Mouse (Mus musculus) erythroblast, embryonic 14.5 days (primary cell): ENCODE measurements around the gene Gm45711. TPM values are rescaled to one million over a fixed set of nuclear protein-coding genes. Genes with fewer than 3 reads are reported as not detected.

Source experiments
- H3K27me3 ChIP-seq: 2 replicates; pipeline ENCODE4 v1.6.1; 2012; ENCODE audit warnings: inconsistent platforms; ENCODE audit not compliant: control insufficient read depth
- H3K36me3 ChIP-seq: 2 replicates; pipeline ENCODE4 v1.6.1; 2012; ENCODE audit warnings: mild to moderate bottlenecking, inconsistent platforms; ENCODE audit not compliant: control insufficient read depth
- H3K4me1 ChIP-seq: 2 replicates; pipeline ENCODE4 v1.6.1; 2012; ENCODE audit warnings: inconsistent platforms; ENCODE audit not compliant: control insufficient read depth
- H3K4me3 ChIP-seq: replicated peaks from 2 replicates; pipeline ENCODE3; 2012; ENCODE audit warnings: moderate library complexity, mild to moderate bottlenecking, inconsistent platforms
- H3K9me3 ChIP-seq: 2 replicates; pipeline ENCODE4 v1.6.1; 2012; ENCODE audit warnings: low read length, inconsistent platforms, mixed read lengths; ENCODE audit not compliant: control insufficient read depth
- GATA1 ChIP-seq: IDR thresholded peaks from 2 replicates; pipeline ENCODE4 v1.6.1; 2012; ENCODE audit warnings: low read length, inconsistent platforms, mixed read lengths
- TAL1 ChIP-seq: IDR thresholded peaks from 3 replicates; pipeline ENCODE4 v1.6.1; 2012; ENCODE audit warnings: low read length, inconsistent platforms, mixed read lengths
- polyA plus RNA-seq: library from polyadenylated mRNA; stranded (reverse); fragments of >175 nt; gene quantifications from 2 replicates; pipeline ENCODE4 v1.2.3, GENCODE M21; 2012

Gene Gm45711
- polyA plus RNA-seq, 1 experiment, result not detected

DNA sequence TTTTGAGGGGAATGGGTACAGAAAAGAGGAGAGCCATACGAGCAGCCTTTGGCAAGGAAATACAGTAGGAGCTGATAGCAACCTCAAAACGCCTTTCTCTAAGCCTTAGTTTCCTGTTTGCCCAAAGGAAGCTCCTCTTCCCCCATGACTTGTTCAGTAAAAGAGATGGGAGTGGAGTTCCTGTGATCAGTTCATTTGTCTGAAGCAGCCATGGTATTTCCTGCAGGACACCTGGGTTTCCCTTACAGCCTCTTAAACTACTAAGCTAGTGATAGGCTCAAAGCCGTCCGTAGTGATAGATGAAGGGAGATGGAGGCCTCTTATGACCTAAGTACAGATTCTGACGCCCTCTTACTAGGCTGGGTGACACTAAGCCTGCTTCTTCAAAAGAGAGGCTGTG, 32.5 kb upstream of the Gm45711 start:
- no peak for TF ChIP-seq GATA1
- no peak for TF ChIP-seq TAL1
- H3K36me3 ChIP-seq, result no peaks in the 10 kb centered on the region
- H3K27me3 ChIP-seq, result peaks cover 28% of the 10 kb centered on the region
- H3K4me3 ChIP-seq, result no peak overlapping the region
- no peaks in the 10 kb centered on the region for H3K9me3 ChIP-seq
- peaks cover 15% of the 10 kb centered on the region for H3K4me1 ChIP-seq

DNA sequence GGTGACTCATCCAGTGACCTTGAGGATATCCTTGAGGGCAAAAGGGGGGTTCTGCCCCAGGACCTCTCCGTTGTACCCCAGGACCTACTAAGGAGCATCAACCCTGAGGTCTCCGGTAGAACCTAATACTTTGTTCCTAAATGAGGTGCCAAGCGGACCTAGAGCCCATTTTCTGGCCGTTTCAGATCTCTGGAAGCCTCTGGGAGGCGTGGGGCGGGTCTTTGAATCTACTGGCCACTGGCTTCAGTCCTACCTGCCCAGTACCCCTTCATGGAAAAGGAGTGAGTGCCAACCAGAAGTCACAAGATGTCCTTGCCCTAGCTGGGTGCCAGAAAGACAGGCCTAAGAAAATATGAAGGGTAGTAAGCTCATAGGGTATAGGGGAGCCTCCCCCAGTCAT, 31.8 kb upstream of the Gm45711 start:
- H3K4me1 ChIP-seq, result peaks cover 15% of the 10 kb centered on the region
- no peaks in the 10 kb centered on the region for H3K36me3 ChIP-seq
- no peaks in the 10 kb centered on the region for H3K9me3 ChIP-seq
- no peak overlapping the region for H3K4me3 ChIP-seq
- peaks cover 28% of the 10 kb centered on the region for H3K27me3 ChIP-seq
- TF ChIP-seq GATA1, result no peak
- TF ChIP-seq TAL1, result no peak

DNA sequence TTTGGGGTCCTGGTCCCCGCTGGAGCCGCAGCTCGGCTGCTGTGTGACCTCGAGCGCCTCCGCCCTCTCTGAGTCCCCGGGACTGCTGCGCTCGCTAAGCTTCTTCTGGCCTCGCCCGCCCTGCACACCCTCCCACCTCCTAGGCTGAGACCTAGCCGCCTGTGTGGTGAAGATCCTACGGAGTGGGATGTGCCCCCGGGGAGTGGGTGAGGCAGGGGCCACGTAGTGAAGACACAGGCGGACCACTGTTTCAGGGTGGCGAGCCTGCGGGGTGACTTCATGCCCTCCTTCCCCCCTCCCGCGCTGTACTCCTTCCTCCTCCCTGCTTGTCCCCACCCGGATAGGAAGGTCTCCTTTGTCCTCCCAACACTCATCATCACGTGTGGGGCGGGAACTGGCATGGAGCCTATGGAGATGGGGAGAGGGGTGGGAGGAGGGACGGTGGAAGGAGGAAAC, 31.3 kb upstream of the Gm45711 start:
- Histone ChIP-seq H3K27me3 (peaks cover 28% of the 10 kb centered on the region), H3K4me1 (peaks cover 15% of the 10 kb centered on the region), H3K4me3 (peak overlapping the region; percentile 57), H3K9me3 (no peaks in the 10 kb centered on the region), H3K36me3 (no peaks in the 10 kb centered on the region)
- TF ChIP-seq TAL1 (no peak), GATA1 (no peak)

DNA sequence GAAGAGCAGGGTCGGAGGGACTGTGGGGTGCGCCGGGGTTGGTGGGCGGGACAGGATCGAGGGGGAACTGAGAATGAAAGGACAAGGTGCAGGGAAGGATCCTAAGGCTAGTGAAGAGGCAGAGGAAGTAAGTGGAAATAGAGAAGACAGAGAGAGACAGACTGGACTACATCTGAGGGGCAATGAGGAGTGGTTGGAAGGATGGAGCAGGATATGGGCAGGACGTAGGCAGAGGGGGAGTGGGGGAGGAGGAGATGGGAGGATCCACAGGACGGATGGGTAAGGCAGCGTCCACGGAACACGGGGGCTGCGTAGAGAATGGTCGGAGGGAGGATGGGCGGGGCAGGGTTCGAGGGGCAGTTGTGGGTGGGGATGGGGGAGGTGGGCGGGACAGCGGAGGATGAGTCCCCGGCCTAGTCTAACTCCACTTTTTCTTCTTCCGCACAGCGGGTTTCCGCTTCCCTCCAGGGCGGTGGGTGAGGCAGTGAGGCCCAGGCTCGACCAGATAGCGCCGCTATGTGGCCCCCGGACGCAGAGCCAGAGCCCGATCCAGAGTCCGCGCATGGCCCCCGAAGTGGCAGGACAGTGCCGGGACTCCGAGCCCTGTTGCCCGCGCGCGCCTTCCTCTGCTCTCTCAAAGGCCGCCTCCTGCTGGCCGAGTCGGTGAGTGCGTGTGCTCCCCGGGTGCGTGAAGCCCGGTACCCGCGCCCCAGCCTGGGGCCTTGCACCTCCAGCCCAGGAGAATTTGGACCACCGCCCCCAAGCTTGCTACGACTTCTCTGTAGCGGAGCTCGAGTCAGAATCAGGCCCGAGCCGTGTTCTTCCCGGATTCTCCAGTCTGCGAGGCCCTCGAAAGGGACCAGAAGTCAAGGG, 30.6 kb upstream of the Gm45711 start:
- H3K4me1 ChIP-seq, result peaks cover 15% of the 10 kb centered on the region
- H3K4me3 ChIP-seq, result peak overlapping the region; percentile 57
- H3K36me3 ChIP-seq, result no peaks in the 10 kb centered on the region
- no peaks in the 10 kb centered on the region for H3K9me3 ChIP-seq
- H3K27me3 ChIP-seq, result peaks cover 28% of the 10 kb centered on the region
- TF ChIP-seq TAL1, result no peak
- TF ChIP-seq GATA1, result no peak

DNA sequence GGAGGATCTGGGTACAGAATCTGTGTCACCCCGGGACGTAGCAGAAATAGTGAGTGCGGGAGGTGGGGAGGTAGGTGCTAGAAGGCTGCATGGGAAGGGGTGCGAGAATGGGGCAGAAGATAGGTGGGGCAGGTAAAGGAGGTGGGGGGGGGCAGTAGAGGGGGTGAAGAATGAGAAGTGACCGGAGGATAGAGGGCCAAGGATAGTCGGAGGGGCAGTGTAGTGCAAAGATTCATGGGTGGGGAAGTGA, 30.0 kb upstream of the Gm45711 start:
- Histone ChIP-seq H3K4me1 (peaks cover 15% of the 10 kb centered on the region), H3K9me3 (no peaks in the 10 kb centered on the region), H3K27me3 (peaks cover 28% of the 10 kb centered on the region), H3K4me3 (peak overlapping the region; percentile 57), H3K36me3 (no peaks in the 10 kb centered on the region)
- TF ChIP-seq TAL1 (no peak), GATA1 (no peak)

DNA sequence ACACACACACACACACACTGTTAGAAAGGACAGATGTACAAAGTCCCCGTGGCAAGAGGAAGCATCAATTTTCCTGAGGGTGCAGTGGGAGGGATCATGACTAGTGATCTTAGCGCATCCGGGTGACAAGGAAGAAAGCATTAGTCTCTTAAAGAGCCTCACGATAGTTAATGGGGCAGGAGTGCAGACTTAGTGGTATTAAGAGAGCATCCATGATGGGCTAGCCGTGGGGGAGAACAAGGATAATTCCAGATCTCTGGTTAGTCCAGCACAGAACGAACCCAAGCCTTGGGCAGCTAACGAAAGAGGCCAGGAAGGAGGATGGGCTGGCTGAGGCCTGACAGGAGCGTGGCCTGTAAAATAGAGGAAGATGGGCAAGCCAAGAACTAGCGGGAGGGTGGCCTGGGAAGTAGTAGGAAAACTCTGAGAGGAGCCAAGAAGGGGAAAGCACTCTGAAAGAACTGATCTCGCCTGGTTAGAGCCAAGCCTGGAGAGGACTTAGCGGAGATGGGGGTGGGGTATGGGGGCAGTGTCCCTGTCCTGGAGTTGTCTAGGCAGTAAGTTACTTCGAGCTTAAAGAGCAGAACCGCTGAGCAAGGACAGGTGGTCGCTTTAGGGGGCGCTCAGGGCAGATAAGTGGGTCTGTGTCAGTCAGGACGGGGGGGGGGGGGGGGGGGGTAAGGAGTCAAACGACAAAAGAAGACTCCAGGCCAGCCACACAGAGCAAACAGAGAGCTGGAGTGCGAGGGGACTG, 29.5 kb upstream of the Gm45711 start, which contains the start of gene Cmtm3:
Cmtm3 (plus strand) TSS at position 182 of the 754 bp plus-strand sequence.
- Histone ChIP-seq H3K4me3 (peak within 1 kb of the TSS; percentile 57), H3K4me1 (peaks cover 15% of the 10 kb centered on the region), H3K9me3 (no peaks in the 10 kb centered on the region), H3K27me3 (peaks cover 28% of the 10 kb centered on the region), H3K36me3 (no peaks in the 10 kb centered on the region)
- TF ChIP-seq TAL1 (no peak), GATA1 (no peak)

DNA sequence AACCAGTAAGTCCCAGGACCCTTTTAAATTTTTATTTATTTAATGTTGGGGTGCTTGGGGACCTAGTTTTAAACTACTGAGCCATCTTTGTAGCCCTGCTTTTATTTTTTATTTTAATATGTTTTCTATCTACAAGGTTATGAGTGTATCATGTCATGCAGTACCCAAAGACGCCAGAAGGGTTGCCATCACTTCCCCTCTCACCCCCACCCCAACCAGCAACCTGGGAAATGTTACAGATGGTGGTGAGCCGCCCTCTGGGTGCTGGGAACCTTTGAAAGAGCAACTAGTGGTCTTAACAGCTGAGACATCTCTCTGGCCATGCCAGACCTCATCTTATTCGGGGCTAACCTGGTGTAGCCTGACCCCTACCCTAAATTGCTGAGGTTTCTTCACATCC, 28.0 kb upstream of the Gm45711 start:
- no peaks in the 10 kb centered on the region for H3K9me3 ChIP-seq
- peaks cover 30% of the 10 kb centered on the region for H3K4me1 ChIP-seq
- H3K36me3 ChIP-seq, result no peaks in the 10 kb centered on the region
- peaks cover 28% of the 10 kb centered on the region for H3K27me3 ChIP-seq
- H3K4me3 ChIP-seq, result no peak overlapping the region
- TF ChIP-seq GATA1, result no peak
- TF ChIP-seq TAL1, result no peak

DNA sequence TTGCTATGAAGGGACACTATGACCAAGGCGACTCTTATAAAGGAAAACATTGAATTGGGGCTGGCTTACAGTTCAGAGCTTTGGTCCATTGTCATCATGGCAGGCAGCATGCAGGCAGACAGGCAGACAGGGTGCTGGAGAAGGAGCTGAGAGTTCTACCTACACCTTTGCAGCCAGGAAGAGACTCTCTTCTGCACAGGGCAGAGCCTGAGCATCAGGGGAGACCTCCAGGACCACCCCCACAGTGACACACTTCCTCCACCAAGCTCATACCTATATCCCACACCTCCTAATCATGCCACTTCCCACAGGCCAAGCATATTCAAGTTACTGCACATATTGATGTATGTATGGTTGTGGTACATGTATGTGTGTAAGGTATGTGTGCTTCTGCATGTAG, 26.9 kb upstream of the Gm45711 start:
- Histone ChIP-seq H3K9me3 (no peaks in the 10 kb centered on the region), H3K27me3 (peaks cover 24% of the 10 kb centered on the region), H3K4me3 (no peak overlapping the region), H3K4me1 (peaks cover 32% of the 10 kb centered on the region), H3K36me3 (no peaks in the 10 kb centered on the region)
- TF ChIP-seq TAL1, result no peak
- no peak for TF ChIP-seq GATA1

DNA sequence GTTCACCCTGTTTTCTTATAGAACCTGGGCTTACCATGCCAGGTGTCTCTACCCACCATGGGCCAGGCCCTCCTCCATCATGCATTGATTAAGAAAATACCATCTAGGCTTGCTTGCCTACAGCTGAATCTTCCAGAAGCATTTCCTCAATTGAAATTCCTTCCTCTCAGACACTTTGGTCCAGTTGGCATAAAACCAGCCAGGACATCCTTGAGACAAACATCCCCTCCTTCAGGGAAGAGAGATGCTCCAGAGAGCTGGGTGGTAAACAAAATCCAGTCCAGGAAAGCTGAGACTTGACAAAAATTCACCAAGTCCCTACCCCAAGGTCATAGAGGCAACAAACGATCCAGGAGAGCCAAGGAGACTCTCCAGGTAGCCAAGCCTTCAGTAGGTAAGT, 24.3 kb upstream of the Gm45711 start:
- Histone ChIP-seq H3K27me3 (peaks cover under 1% of the 10 kb centered on the region; the same call in 1 of the 2 replicates), H3K4me3 (no peak overlapping the region), H3K9me3 (no peaks in the 10 kb centered on the region), H3K4me1 (peaks cover 18% of the 10 kb centered on the region), H3K36me3 (no peaks in the 10 kb centered on the region)
- TF ChIP-seq TAL1, result no peak
- no peak for TF ChIP-seq GATA1

DNA sequence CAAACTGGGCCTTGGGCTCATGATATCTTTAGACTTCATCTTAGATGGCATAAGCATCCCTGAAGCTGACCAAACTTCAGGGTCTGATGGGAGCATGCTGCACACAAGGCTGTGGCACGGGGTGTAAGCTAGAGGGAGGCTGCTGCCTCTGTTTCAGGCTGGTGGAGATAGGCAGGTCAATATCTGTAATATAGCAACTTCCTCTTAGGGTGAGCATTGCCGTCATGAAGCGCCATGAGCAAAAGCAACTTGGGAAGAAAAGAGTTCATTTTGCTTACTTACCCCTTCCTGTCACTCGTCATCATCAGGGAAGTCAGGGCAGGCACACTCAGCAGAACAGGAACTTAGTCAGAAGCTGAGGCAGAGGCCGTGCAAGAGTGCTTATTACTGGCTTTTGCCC, 23.9 kb upstream of the Gm45711 start:
- no peaks in the 10 kb centered on the region for H3K27me3 ChIP-seq
- H3K4me3 ChIP-seq, result no peak overlapping the region
- TF ChIP-seq GATA1 (no peak), TAL1 (no peak)
- no peaks in the 10 kb centered on the region for H3K9me3 ChIP-seq
- H3K36me3 ChIP-seq, result no peaks in the 10 kb centered on the region
- peaks cover 18% of the 10 kb centered on the region for H3K4me1 ChIP-seq
